In the genomic region with DNA sequence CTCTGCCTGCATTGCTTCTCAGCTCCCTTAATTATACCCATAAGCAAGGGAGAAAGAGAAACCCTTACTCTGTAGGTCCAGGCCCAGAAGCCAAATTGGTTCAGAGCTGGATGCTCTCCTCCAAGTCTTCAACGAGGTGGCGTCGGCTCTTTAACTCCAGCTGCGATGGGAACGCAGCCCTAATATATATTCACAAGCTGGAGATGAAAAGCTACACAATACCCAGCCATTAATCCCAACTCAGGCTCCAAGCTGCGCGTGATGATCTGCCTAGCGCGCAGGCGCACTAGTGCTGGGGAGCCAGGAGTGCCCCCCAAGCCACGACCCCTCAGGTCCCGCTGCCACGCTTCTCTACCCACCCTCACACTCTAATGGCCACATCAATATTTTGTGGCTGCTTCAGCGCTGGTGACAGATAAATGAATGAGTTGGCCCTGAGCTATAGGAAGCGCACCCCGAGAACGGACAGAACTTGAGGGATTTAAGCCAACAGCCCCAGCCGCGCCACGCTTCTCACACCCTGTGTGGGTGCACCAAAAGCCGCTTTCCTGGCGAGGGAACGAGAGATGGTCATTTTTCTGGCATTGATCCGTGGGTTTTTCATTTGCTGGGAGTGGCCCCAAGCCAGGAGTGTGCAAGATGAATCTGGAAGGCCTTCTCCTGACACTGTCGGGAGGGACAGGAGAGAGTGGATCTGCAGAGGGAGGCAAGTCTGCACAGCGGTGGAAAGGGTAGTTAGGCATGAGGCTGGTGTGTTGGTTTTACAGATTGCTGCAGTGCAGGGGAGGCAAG, we compare ENCODE assay signal across 21 mouse cellular contexts.
DNase-seq lines count a peak whose midpoint lies in the region; ATAC-seq and TF ChIP-seq lines count a peak whose summit lies in the region.
"Had no signal": no experiment of that assay in that cellular context is flagged by ENCODE, and none has a peak within 500 bp of the region (broad histone marks: within the 10 kb centered on the region; RNA-seq: fewer than 3 reads in every experiment).

No protein-coding gene starts in this region.

- intact Hi-C loops in left cerebral cortex, postnatal 4 days (cut with DNase I) = no loop called here
- intact Hi-C loops in left cerebral cortex, postnatal 14 days (cut with DNase I) = no loop called here

- no peaks in the 10 kb centered on the region; the same call in 1 of the 2 replicates for H3K4me1 ChIP-seq in cerebellum, adult 2 months (ENCODE audit: control insufficient read depth, insufficient read depth, low read length)
- H3K4me1 ChIP-seq in midbrain, embryonic 14.5 days (ENCODE audit: control insufficient read depth, insufficient read depth, low read length) = peaks cover 9% of the 10 kb centered on the region; the same call in 1 of the 2 replicates
- peaks cover 2% of the 10 kb centered on the region; the same call in 1 of the 2 replicates for H3K4me1 ChIP-seq in midbrain, embryonic 11.5 days (ENCODE audit: control insufficient read depth, insufficient read depth, low read length)
- H3K4me1 ChIP-seq in embryonic facial prominence, embryonic 10.5 days = peaks cover 21% of the 10 kb centered on the region
- H3K4me1 ChIP-seq: forebrain, embryonic 15.5 days; liver, embryonic 13.5 days had no signal

- H3K36me3 ChIP-seq in midbrain, embryonic 14.5 days (ENCODE audit: control insufficient read depth, insufficient read depth, low read length) = no peaks in the 10 kb centered on the region
- H3K36me3 ChIP-seq in midbrain, embryonic 11.5 days (ENCODE audit: control insufficient read depth, insufficient read depth, low read length) = no peaks in the 10 kb centered on the region
- no peaks in the 10 kb centered on the region for H3K36me3 ChIP-seq in embryonic facial prominence, embryonic 10.5 days (replicated peaks)
- H3K36me3 ChIP-seq: forebrain, embryonic 15.5 days; heart, embryonic 12.5 days; liver, embryonic 13.5 days; neural tube, embryonic 13.5 days had no signal

- no peaks in the 10 kb centered on the region for H3K9me3 ChIP-seq in midbrain, embryonic 14.5 days (ENCODE audit: control insufficient read depth, low read length)
- no peaks in the 10 kb centered on the region for H3K9me3 ChIP-seq in midbrain, embryonic 11.5 days (ENCODE audit: control insufficient read depth, low read length)
- H3K9me3 ChIP-seq in embryonic facial prominence, embryonic 10.5 days = no peaks in the 10 kb centered on the region
- H3K9me3 ChIP-seq: forebrain, embryonic 15.5 days; heart, embryonic 12.5 days; liver, embryonic 13.5 days; neural tube, embryonic 13.5 days had no signal

- no peak for TF ChIP-seq CTCF in cerebellum, adult 2 months (IDR thresholded peaks at IDR 0.05; ENCODE audit: borderline replicate concordance, insufficient read depth, low read depth, low read length)

- peak; percentile 69 to 71 for DNase-seq in cerebellum, postnatal 10 days
- no peak for DNase-seq in cerebellum, adult 2 months
- DNase-seq in left cerebral cortex, postnatal 4 days = peak; percentile 33
- DNase-seq in left cerebral cortex, postnatal 14 days (ENCODE audit: low spot score in 2 of 2) = no peak
- peak; percentile 62 for DNase-seq in midbrain, embryonic 14.5 days
- no peak for DNase-seq in midbrain, embryonic 11.5 days (ENCODE audit: low spot score, missing footprints)
- no peak for DNase-seq in embryo, embryonic 9.5 days (ENCODE audit: extremely low spot score)
- DNase-seq in embryonic facial prominence, embryonic 10.5 days (ENCODE audit: low spot score) = no peak
- DNase-seq: adrenal gland, postnatal 25 days; cerebellum, postnatal 25 days; gastrocnemius, postnatal 14 days; heart, adult 11 months; heart, postnatal 10 days; kidney, postnatal 36 days; liver, embryonic 13.5 days had no signal

- TF ChIP-seq POLR2A in cerebellum, adult 2 months (IDR thresholded peaks at IDR 0.05; ENCODE audit: borderline replicate concordance, insufficient read depth, low read length) = no peak

- H3K4me3 ChIP-seq in cerebellum, adult 2 months (replicated peaks; ENCODE audit: insufficient read depth, low read depth, low read length) = no peak overlapping the region
- no peak overlapping the region for H3K4me3 ChIP-seq in midbrain, embryonic 14.5 days (replicated peaks; ENCODE audit: low read depth, low read length)
- H3K4me3 ChIP-seq in midbrain, embryonic 11.5 days (ENCODE audit: low read depth, low read length) = no peak overlapping the region
- no peak overlapping the region for H3K4me3 ChIP-seq in embryonic facial prominence, embryonic 10.5 days
- H3K4me3 ChIP-seq: forebrain, embryonic 15.5 days; heart, embryonic 12.5 days; liver, embryonic 13.5 days; myocyte; neural tube, embryonic 13.5 days had no signal

- H3K27me3 ChIP-seq in cerebellum, adult 2 months (ENCODE audit: control insufficient read depth, insufficient read depth, low read length) = no peaks in the 10 kb centered on the region; the same call in 1 of the 2 replicates
- no peaks in the 10 kb centered on the region for H3K27me3 ChIP-seq in midbrain, embryonic 14.5 days (ENCODE audit: control insufficient read depth, insufficient read depth, low read length)
- no peaks in the 10 kb centered on the region for H3K27me3 ChIP-seq in midbrain, embryonic 11.5 days (ENCODE audit: control insufficient read depth, insufficient read depth, low read length)
- H3K27me3 ChIP-seq in embryonic facial prominence, embryonic 10.5 days (replicated peaks; ENCODE audit: low read depth, poor library complexity, severe bottlenecking) = no peaks in the 10 kb centered on the region; the same call in 1 of the 2 replicates
- H3K27me3 ChIP-seq: forebrain, embryonic 15.5 days; liver, embryonic 13.5 days had no signal

- no peak overlapping the region for H3K4me2 ChIP-seq in midbrain, embryonic 14.5 days (ENCODE audit: low read length)
- no peak overlapping the region for H3K4me2 ChIP-seq in midbrain, embryonic 11.5 days
- H3K4me2 ChIP-seq: forebrain, embryonic 15.5 days; heart, embryonic 12.5 days; liver, embryonic 13.5 days; neural tube, embryonic 13.5 days had no signal

- H3K9ac ChIP-seq in midbrain, embryonic 14.5 days (replicated peaks; ENCODE audit: low read length) = no peak overlapping the region
- no peak overlapping the region for H3K9ac ChIP-seq in midbrain, embryonic 11.5 days (ENCODE audit: low read length)
- H3K9ac ChIP-seq: forebrain, embryonic 15.5 days; heart, embryonic 12.5 days; liver, embryonic 13.5 days; neural tube, embryonic 13.5 days had no signal

- no peak for ATAC-seq in midbrain, embryonic 14.5 days (ENCODE audit: low FRiP score, low TSS enrichment)
- ATAC-seq in midbrain, embryonic 11.5 days (ENCODE audit: low FRiP score) = no peak
- ATAC-seq: forebrain, embryonic 15.5 days; intestine, postnatal 0 days had no signal

- H3K27ac ChIP-seq in cerebellum, adult 2 months (ENCODE audit: insufficient read depth, low read length) = no peak overlapping the region
- no peak overlapping the region for H3K27ac ChIP-seq in midbrain, embryonic 14.5 days (replicated peaks; ENCODE audit: low read depth, low read length)
- H3K27ac ChIP-seq in midbrain, embryonic 11.5 days (ENCODE audit: low read depth, low read length) = no peak overlapping the region
- H3K27ac ChIP-seq in embryonic facial prominence, embryonic 10.5 days (replicated peaks) = no peak overlapping the region
- H3K27ac ChIP-seq: forebrain, embryonic 15.5 days; liver, embryonic 13.5 days; macrophage; neural tube, embryonic 13.5 days had no signal

- 43% methylated on average over 26 of the region's 26 CpGs for WGBS in cerebellum, adult 2 months
- WGBS in midbrain, embryonic 14.5 days = 63% methylated on average over 26 of the region's 26 CpGs
- WGBS in midbrain, embryonic 11.5 days = 81% methylated on average over 26 of the region's 26 CpGs
- WGBS in embryonic facial prominence, embryonic 10.5 days = 92% methylated on average over 26 of the region's 26 CpGs

Comparison
In these comparisons a context has a peak if more than half of its experiments do, and no peak if none do; other contexts are left out.
1. DNase-seq: peak in cerebellum, postnatal 10 days (2 of 2), left cerebral cortex, postnatal 4 days (single experiment) and midbrain, embryonic 14.5 days (single experiment); none in cerebellum, adult 2 months (0 of 2), left cerebral cortex, postnatal 14 days (0 of 2), midbrain, embryonic 11.5 days (single experiment), embryo, embryonic 9.5 days (single experiment) and embryonic facial prominence, embryonic 10.5 days (single experiment).